Mouse (Mus musculus) heart, postnatal 0 days (tissue): ENCODE data around the gene Itsn2. TPM values are rescaled to one million over a fixed set of nuclear protein-coding genes. Genes with fewer than 3 reads are reported as not detected.

ENCODE experiments used
- ATAC-seq: fragments of 200-750 bp; cut with Nextera tagmentation; 2 replicates; pipeline ENCODE4 v1.8.0; 2017; ENCODE audit warnings: low read depth, moderate number of reproducible peaks, moderate library complexity; ENCODE audit not compliant: insufficient read depth
- DNase-seq: peaks from one replicate; pipeline ENCODE4 v3.0.0-alpha.2; 2016; ENCODE audit warnings: low spot score
- H3K27ac ChIP-seq: fragments of 300-500 bp; sonication (generic); 2 replicates; pipeline ENCODE4 v1.5.1; 2014; ENCODE audit warnings: low read depth, mild to moderate bottlenecking
- H3K27me3 ChIP-seq: fragments of 300-500 bp; sonication (generic); 2 replicates; pipeline ENCODE4 v1.6.1; 2014; ENCODE audit warnings: low read length, mixed read lengths; ENCODE audit not compliant: control insufficient read depth, insufficient read depth
- H3K36me3 ChIP-seq: fragments of 300-500 bp; sonication (generic); replicated peaks from 2 replicates; pipeline ENCODE4 v1.6.1; 2014; ENCODE audit warnings: low read length, mixed read lengths; ENCODE audit not compliant: control insufficient read depth, insufficient read depth
- H3K4me1 ChIP-seq: fragments of 300-500 bp; sonication (generic); 2 replicates; pipeline ENCODE4 v1.6.1; 2014; ENCODE audit warnings: antibody characterized with exemption; ENCODE audit not compliant: control insufficient read depth, insufficient read depth
- H3K4me2 ChIP-seq: fragments of 300-500 bp; sonication (generic); 2 replicates; pipeline ENCODE4 v1.6.1; 2014; ENCODE audit warnings: low read depth, mild to moderate bottlenecking, low read length, moderate library complexity
- H3K4me3 ChIP-seq: fragments of 300-500 bp; sonication (generic); 2 replicates; pipeline ENCODE4 v1.5.1; 2014; ENCODE audit warnings: low read depth, low read length
- H3K9ac ChIP-seq: fragments of 300-500 bp; sonication (generic); replicated peaks from 2 replicates; pipeline ENCODE4 v1.6.1; 2014; ENCODE audit warnings: low read depth, low read length, mixed read lengths
- H3K9me3 ChIP-seq: fragments of 300-500 bp; sonication (generic); replicated peaks from 2 replicates; pipeline ENCODE4 v1.6.1; 2016; ENCODE audit warnings: low read length; ENCODE audit not compliant: control insufficient read depth
- CTCF ChIP-seq: IDR thresholded peaks from 2 replicates; pipeline ENCODE4 v1.5.1; 2016; ENCODE audit warnings: antibody characterized with exemption, control low read depth, low read depth
- EP300 ChIP-seq: IDR thresholded peaks from 2 replicates; pipeline ENCODE4 v1.6.1; 2016; ENCODE audit warnings: antibody characterized with exemption, low read depth
- WGBS: fragments of 180-500 bp; shearing (Covaris S2); extraction: QIAGEN DNeasy Blood & Tissue Kit; methylation state at CpG from one replicate; pipeline ENCODE4 v1.1.7; 2014; 5-methylcytosine and 5-hydroxymethylcytosine counted together
- polyA plus RNA-seq: library from polyadenylated mRNA; unstranded; fragments of >200 nt; fragmentation: Nextera tagmentation; extraction: Ambion mirVana; gene quantifications from 2 replicates; pipeline ENCODE4 v1.2.1, GENCODE M21; 2015
- total RNA-seq: library from RNA; depleted of rRNA; stranded (reverse); fragments of >200 nt; gene quantifications from 2 replicates; pipeline ENCODE4 v1.2.3, GENCODE M21; 2014; ENCODE audit warnings: low replicate concordance; rRNA removed

Gene Itsn2
- total RNA-seq, result 39.7 and 44.3 TPM in 2 replicates
- polyA plus RNA-seq, result 19.6 and 22.7 TPM in 2 replicates

GRCm38 (mm10) chr12:4592541-4593165 lies at the start of gene Itsn2, which contains the start of gene Gm3625:
Gene Itsn2, plus strand, starts transcription at chr12:4592638.
Gene Gm3625, minus strand, starts transcription at chr12:4592927.
- WGBS, result under 1% methylated on average over 26 of the region's 49 CpGs
- H3K4me2 ChIP-seq, result peak within 1 kb of the TSS; percentile 66
- TF ChIP-seq CTCF, result no peak

GRCm38 (mm10) chr12:4544400-4544919 lies 48.0 kb upstream of the Itsn2 start:
- 0 out of 2 replicates have a peak, but pooled peaks cover 2% of the 10 kb centered on the region for H3K27me3 ChIP-seq
- H3K36me3 ChIP-seq, result no peaks in the 10 kb centered on the region
- no peak overlapping the region for H3K27ac ChIP-seq
- no peaks in the 10 kb centered on the region for H3K4me1 ChIP-seq
- no peak overlapping the region for H3K4me2 ChIP-seq
- WGBS, result 86% methylated on average over 5 of the region's 5 CpGs
- DNase-seq, result no peak
- no peak for TF ChIP-seq EP300
- TF ChIP-seq CTCF, result no peak
- H3K9me3 ChIP-seq, result no peaks in the 10 kb centered on the region
- no peak overlapping the region for H3K9ac ChIP-seq
- no peak for ATAC-seq
- H3K4me3 ChIP-seq, result no peak overlapping the region

More at GRCm38 (mm10) chr12:4592541-4593165, at the start of gene Itsn2, which contains the start of gene Gm3625:
- peaks cover 28% of the 10 kb centered on the region; the same call in 1 of the 2 replicates for H3K4me1 ChIP-seq
- no peaks in the 10 kb centered on the region for H3K27me3 ChIP-seq
- H3K27ac ChIP-seq, result peak within 1 kb of the TSS; percentile 96
- H3K4me3 ChIP-seq, result peak within 1 kb of the TSS; percentile 92
- DNase-seq (peak; percentile 37), ATAC-seq (peak; percentile 87)
- no peaks in the 10 kb centered on the region for H3K36me3 ChIP-seq
- H3K9ac ChIP-seq, result peak within 1 kb of the TSS; percentile 99
- H3K9me3 ChIP-seq, result no peaks in the 10 kb centered on the region

- TF ChIP-seq CTCF (no peak), EP300 (no peak)
- H3K4me2 ChIP-seq, result no peak overlapping the region
- no peaks in the 10 kb centered on the region for H3K9me3 ChIP-seq
- no peak overlapping the region for H3K9ac ChIP-seq
- ATAC-seq (no peak), DNase-seq (no peak)
- H3K27me3 ChIP-seq, result 0 out of 2 replicates have a peak, but pooled peaks cover 2% of the 10 kb centered on the region
- no peaks in the 10 kb centered on the region for H3K4me1 ChIP-seq
- no peak overlapping the region for H3K4me3 ChIP-seq
- no peaks in the 10 kb centered on the region for H3K36me3 ChIP-seq
- no peak overlapping the region for H3K27ac ChIP-seq
Observed at GRCm38 (mm10) chr12:4545425-4545824, 47.0 kb upstream of the Itsn2 start.

- Histone ChIP-seq H3K4me1 (0 out of 2 replicates have a peak, but pooled peaks cover 2% of the 10 kb centered on the region), H3K9me3 (no peaks in the 10 kb centered on the region), H3K27ac (no peak overlapping the region), H3K27me3 (0 out of 2 replicates have a peak, but pooled peaks cover 2% of the 10 kb centered on the region), H3K4me3 (no peak overlapping the region), H3K36me3 (no peaks in the 10 kb centered on the region), H3K9ac (no peak overlapping the region), H3K4me2 (no peak overlapping the region)
- ATAC-seq, result peak; percentile 30; the same call in 1 of the 2 replicates
- no peak for TF ChIP-seq EP300
- no peak for TF ChIP-seq CTCF
- no peak for DNase-seq
- 30% methylated on average over 5 of the region's 5 CpGs for WGBS
Observed at GRCm38 (mm10) chr12:4546491-4546890, 45.9 kb upstream of the Itsn2 start.

GRCm38 (mm10) chr12:4547557-4547956 lies 44.9 kb upstream of the Itsn2 start:
- Histone ChIP-seq H3K4me3 (no peak overlapping the region), H3K36me3 (no peaks in the 10 kb centered on the region), H3K4me2 (no peak overlapping the region), H3K27me3 (0 out of 2 replicates have a peak, but pooled peaks cover 2% of the 10 kb centered on the region), H3K9me3 (no peaks in the 10 kb centered on the region), H3K9ac (no peak overlapping the region), H3K4me1 (0 out of 2 replicates have a peak, but pooled peaks cover 6% of the 10 kb centered on the region), H3K27ac (no peak overlapping the region)
- 65% methylated on average over 14 of the region's 14 CpGs for WGBS
- no peak for DNase-seq
- ATAC-seq, result no peak
- TF ChIP-seq CTCF (no peak), EP300 (no peak)
